Mouse (Mus musculus): Measurements from ENCODE around the gene Smco2.

Gene Smco2

GRCm38 (mm10) chr6:146850050-146850449, at the start of gene Smco2:
Smco2 (plus strand) TSS chr6:146850104.
- DNase-seq (ENCODE audit: low spot score in 2 of 2), result no peak

- DNase-seq (ENCODE audit: low spot score in 2 of 2), result no peak
These were observed 39.9 kb upstream of the Smco2 start for GRCm38 (mm10) chr6:146809991-146810390.

GRCm38 (mm10) chr6:146813007-146813406, 36.9 kb upstream of the Smco2 start:
- DNase-seq (ENCODE audit: low spot score in 2 of 2), result no peak

GRCm38 (mm10) chr6:146820177-146820965, 29.5 kb upstream of the Smco2 start:
- no peak for DNase-seq (ENCODE audit: low spot score in 2 of 2)

- no peak for DNase-seq (ENCODE audit: low spot score in 2 of 2)
These were observed 27.9 kb upstream of the Smco2 start for GRCm38 (mm10) chr6:146821958-146822357.

- peak in 1 of 2 experiments; percentile 65 for DNase-seq (ENCODE audit: low spot score in 2 of 2)
These were observed 25.0 kb upstream of the Smco2 start for GRCm38 (mm10) chr6:146824727-146825486.

GRCm38 (mm10) chr6:146825487-146825773, 24.5 kb upstream of the Smco2 start:
- DNase-seq (ENCODE audit: low spot score in 2 of 2), result no peak

GRCm38 (mm10) chr6:146831320-146831719, 18.6 kb upstream of the Smco2 start:
- DNase-seq (ENCODE audit: low spot score in 2 of 2), result no peak

- DNase-seq (ENCODE audit: low spot score in 2 of 2), result peak in 1 of 2 experiments; percentile 44
These were observed 16.2 kb upstream of the Smco2 start for GRCm38 (mm10) chr6:146833485-146834314.

GRCm38 (mm10) chr6:146834342-146834741, 15.6 kb upstream of the Smco2 start:
- DNase-seq (ENCODE audit: low spot score in 2 of 2), result no peak

GRCm38 (mm10) chr6:146835784-146836183, 14.1 kb upstream of the Smco2 start:
- DNase-seq (ENCODE audit: low spot score in 2 of 2), result no peak

- no peak for DNase-seq (ENCODE audit: low spot score in 2 of 2)
These were observed 12.6 kb upstream of the Smco2 start for GRCm38 (mm10) chr6:146837316-146837715.

- DNase-seq (ENCODE audit: low spot score in 2 of 2), result no peak
These were observed 11.5 kb upstream of the Smco2 start for GRCm38 (mm10) chr6:146838366-146838765.

- no peak for DNase-seq (ENCODE audit: low spot score in 2 of 2)
These were observed 11.0 kb upstream of the Smco2 start for GRCm38 (mm10) chr6:146838863-146839262.

GRCm38 (mm10) chr6:146844867-146845266, 5.0 kb upstream of the Smco2 start:
- DNase-seq (ENCODE audit: low spot score in 2 of 2), result no peak

GRCm38 (mm10) chr6:146845347-146845746, 4.6 kb upstream of the Smco2 start:
- DNase-seq (ENCODE audit: low spot score in 2 of 2), result no peak

- no peak for DNase-seq (ENCODE audit: low spot score in 2 of 2)
These were observed 3.7 kb upstream of the Smco2 start for GRCm38 (mm10) chr6:146845961-146846750.

GRCm38 (mm10) chr6:146847402-146847801, 2.5 kb upstream of the Smco2 start:
- DNase-seq (ENCODE audit: low spot score in 2 of 2), result no peak

- DNase-seq (ENCODE audit: low spot score in 2 of 2), result no peak
These were observed 1.6 kb upstream of the Smco2 start for GRCm38 (mm10) chr6:146848281-146848680.

- no peak for DNase-seq (ENCODE audit: low spot score in 2 of 2)
These were observed 2.0 kb downstream of the Smco2 start for GRCm38 (mm10) chr6:146851916-146852315.

GRCm38 (mm10) chr6:146852739-146853138, 2.8 kb downstream of the Smco2 start:
- DNase-seq (ENCODE audit: low spot score in 2 of 2), result no peak
